Mouse (Mus musculus): ENCODE results near the gene Rftn1. TPM values are rescaled to one million over a fixed set of nuclear protein-coding genes. Genes with fewer than 3 reads are reported as not detected.

Gene Rftn1
- total and polyA plus RNA-seq, 3 experiments, result 52.5 to 80.6 (median 60.5) TPM

- Histone ChIP-seq H3K27me3 (replicated peaks) (no peaks in the 10 kb centered on the region), H3K4me2 (ENCODE audit: insufficient read depth, low read depth, poor library complexity, severe bottlenecking) (peak overlapping the region; percentile 88), H3K4me1 (ENCODE audit: control insufficient read depth in 1 of 2, insufficient read depth in 2 of 2) (peaks cover 24 to 80% of the 10 kb centered on the region in 2 experiments), H3K9ac (ENCODE audit: insufficient read depth, low read depth) (peak overlapping the region; percentile 69), H3K4me3 (replicated peaks in 1 of 3; ENCODE audit: low read depth in 2 of 3, low read length in 2 of 3, poor library complexity in 1 of 3) (peak overlapping the region in 2 of 3 experiments; percentile 35 to 40), H3K27ac (ENCODE audit: insufficient read depth, low read depth) (peak overlapping the region; percentile 96), H3K36me3 (replicated peaks in 1 of 2; ENCODE audit: control insufficient read depth in 1 of 2, insufficient read depth in 1 of 2, low read length in 1 of 2) (peaks cover 53 to 94% of the 10 kb centered on the region in 2 experiments), H3K79me2 (replicated peaks; ENCODE audit: control insufficient read depth, extremely low read depth, insufficient read depth, poor library complexity, severe bottlenecking) (peaks cover 96% of the 10 kb centered on the region), H3K9me3 (replicated peaks; ENCODE audit: low read length) (peaks cover 33% of the 10 kb centered on the region)
- peak; percentile 34; the same call in 1 of the 2 replicates for TF ChIP-seq MXI1 (IDR thresholded peaks at IDR 0.05; ENCODE audit: low read depth, low read length)
- TF ChIP-seq ZMIZ1 (IDR thresholded peaks at IDR 0.05; ENCODE audit: low read depth, low read length), result peak; percentile 80
- TF ChIP-seq SIN3A (IDR thresholded peaks at IDR 0.05; ENCODE audit: low read length), result peak; percentile 93
- TF ChIP-seq MEF2A (IDR thresholded peaks at IDR 0.05; ENCODE audit: borderline replicate concordance, low read depth, low read length), result peak; percentile 95
- peak; percentile 15; the same call in 1 of the 2 replicates for TF ChIP-seq MAX (IDR thresholded peaks at IDR 0.05; ENCODE audit: low read length)
- TF ChIP-seq POLR2AphosphoS2 (IDR thresholded peaks at IDR 0.05; ENCODE audit: low read depth, low read length), result peak; percentile 74; the same call in 1 of the 2 replicates
- peak; percentile 88 for TF ChIP-seq BHLHE40 (IDR thresholded peaks at IDR 0.05; ENCODE audit: low read depth, low read length)
- no peak; the same call in 1 of the 2 replicates for TF ChIP-seq RAD21 (IDR thresholded peaks at IDR 0.05; ENCODE audit: low read depth, low read length)
- TF ChIP-seq ETS1 (conservative IDR thresholded peaks at IDR 0.05; ENCODE audit: low read depth, low read length), result peak; percentile 99
- peak; percentile 91 for TF ChIP-seq TCF12 (IDR thresholded peaks at IDR 0.05; ENCODE audit: low read depth, low read length)
- no peak; the same call in 1 of the 2 replicates for TF ChIP-seq UBTF (IDR thresholded peaks at IDR 0.05; ENCODE audit: low read depth, low read length)
- TF ChIP-seq JUN (IDR thresholded peaks at IDR 0.05; ENCODE audit: insufficient read depth, low read depth, low read length), result no peak
- peak; percentile 81 for TF ChIP-seq MAZ (IDR thresholded peaks at IDR 0.05; ENCODE audit: low read depth, low read length)
- TF ChIP-seq EP300 (IDR thresholded peaks at IDR 0.05; ENCODE audit: low read length), result peak; percentile 81
- TF ChIP-seq KAT2A (IDR thresholded peaks at IDR 0.05; ENCODE audit: insufficient replicate concordance, low read length), result no peak
- TF ChIP-seq MAFK (IDR thresholded peaks at IDR 0.05; ENCODE audit: insufficient replicate concordance, low read length), result peak; percentile 45; the same call in 1 of the 2 replicates
- TF ChIP-seq JUND (conservative IDR thresholded peaks at IDR 0.05; ENCODE audit: low read depth, low read length), result no peak
- no peak for TF ChIP-seq USF2 (conservative IDR thresholded peaks at IDR 0.05; ENCODE audit: low read depth, low read length)
- peak; percentile 16; the same call in 1 of the 2 replicates for TF ChIP-seq NELFE (IDR thresholded peaks at IDR 0.05; ENCODE audit: low read depth, low read length)
- TF ChIP-seq CHD1 (IDR thresholded peaks at IDR 0.05; ENCODE audit: low read depth, low read length), result peak; percentile 68; the same call in 1 of the 2 replicates
- no peak for TF ChIP-seq ZNF384 (IDR thresholded peaks at IDR 0.05; ENCODE audit: low read depth, low read length)
- peak; percentile 32; the same call in 1 of the 2 replicates for TF ChIP-seq POLR2A (IDR thresholded peaks at IDR 0.05; ENCODE audit: low read depth, low read length)
- TF ChIP-seq CHD2 (IDR thresholded peaks at IDR 0.05; ENCODE audit: low read length), result peak; percentile 70
- TF ChIP-seq TBP (conservative IDR thresholded peaks at IDR 0.05; ENCODE audit: low read depth, low read length), result peak; percentile 73; the same call in 1 of the 2 replicates
- no peak for TF ChIP-seq GABPA (IDR thresholded peaks at IDR 0.05; ENCODE audit: insufficient replicate concordance, low read depth, low read length)
- TF ChIP-seq HCFC1 (IDR thresholded peaks at IDR 0.05; ENCODE audit: low read depth, low read length), result no peak
- TF ChIP-seq IRF4 (IDR thresholded peaks at IDR 0.05; ENCODE audit: low read depth, low read length), result peak; percentile 88
- TF ChIP-seq MYC (IDR thresholded peaks at IDR 0.05; ENCODE audit: low read depth, low read length), result peak; percentile 58; the same call in 1 of the 2 replicates
- peak; percentile 3; the same call in 1 of the 2 replicates for TF ChIP-seq SMC3 (IDR thresholded peaks at IDR 0.05; ENCODE audit: low read depth, low read length)
- no peak for TF ChIP-seq ELF1 (IDR thresholded peaks at IDR 0.05; ENCODE audit: low read depth, low read length)
- no peak for TF ChIP-seq NRF1 (IDR thresholded peaks at IDR 0.05; ENCODE audit: low read depth, low read length)
- no peak for TF ChIP-seq ZKSCAN1 (IDR thresholded peaks at IDR 0.05; ENCODE audit: borderline replicate concordance, low read depth, low read length)
- peak; percentile 62 for TF ChIP-seq RCOR1 (conservative IDR thresholded peaks at IDR 0.05; ENCODE audit: low read depth, low read length)
- no peak for TF ChIP-seq USF1 (IDR thresholded peaks at IDR 0.05; ENCODE audit: low read depth, low read length)
- dilution Hi-C loops (cut with MboI; ENCODE audit: extremely low pct_ligation_motif_present, extremely low pct_unique_long_range_greater_than_20kb, low sequenced_read_pairs) (no loop called here), in situ Hi-C loops (cut with MboI; ENCODE audit: low pct_ligation_motif_present, low pct_unique_long_range_greater_than_20kb, low sequenced_read_pairs) (loop anchor here (10.0 kb wide), 1 partner anchor 96 kb away; no protein-coding TSS in a partner anchor)
- DNase-seq (ENCODE audit: extremely low read depth), result peak; percentile 91
Observed at GRCm38 (mm10) chr17:50180899-50181570, 9.4 kb downstream of the Rftn1 start.
